Mouse (Mus musculus): ENCODE measurements at regions not wholly inside any gene's neighbourhood (a gene's known extent, or its start where the extent isn't known, plus 50 kb on each side); places are given as distances from the start of the nearest gene placed in this dataset.
A peak's percentile ranks its signal among the peaks of the same experiment; 100 is the strongest.

DNA sequence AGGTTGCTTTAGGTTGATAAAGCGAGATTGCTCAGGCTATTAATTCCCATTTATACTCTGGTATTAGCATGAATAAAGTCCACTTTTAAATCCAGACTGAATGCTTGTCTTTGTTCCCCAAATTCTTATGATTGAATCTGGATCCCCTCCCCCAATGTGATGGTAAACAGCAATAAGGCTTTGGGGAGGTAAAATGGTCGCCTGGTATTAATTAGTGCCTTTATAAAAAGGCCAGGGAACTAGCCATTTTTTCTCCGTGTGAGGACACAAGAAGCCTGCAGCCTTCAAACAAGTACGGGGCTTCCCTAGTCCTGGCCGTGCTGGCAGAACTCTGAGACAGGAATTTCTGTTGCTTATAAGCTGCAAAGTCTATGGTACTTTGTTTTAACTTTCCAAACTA lies 81.1 kb upstream of the Igfbp7 start:
- WGBS, result 74% methylated on average over 5 of the region's 5 CpGs
- no peak overlapping the region for H3K4me3 ChIP-seq (ENCODE audit: low read length)
- H3K9ac ChIP-seq (ENCODE audit: low read depth, low read length), result no peak overlapping the region
- no peak overlapping the region for H3K4me2 ChIP-seq (ENCODE audit: low read length)
- H3K9me3 ChIP-seq (ENCODE audit: control insufficient read depth, low read length), result no peaks in the 10 kb centered on the region
- no peaks in the 10 kb centered on the region for H3K36me3 ChIP-seq (ENCODE audit: control insufficient read depth, insufficient read depth, low read length)
- H3K27ac ChIP-seq (ENCODE audit: low read depth, low read length), result no peak overlapping the region
- peaks cover 8% of the 10 kb centered on the region for H3K4me1 ChIP-seq (ENCODE audit: control insufficient read depth, insufficient read depth, low read depth, low read length)
- ATAC-seq, result no peak
- H3K27me3 ChIP-seq (replicated peaks; ENCODE audit: control insufficient read depth, insufficient read depth, low read length), result no peaks in the 10 kb centered on the region

DNA sequence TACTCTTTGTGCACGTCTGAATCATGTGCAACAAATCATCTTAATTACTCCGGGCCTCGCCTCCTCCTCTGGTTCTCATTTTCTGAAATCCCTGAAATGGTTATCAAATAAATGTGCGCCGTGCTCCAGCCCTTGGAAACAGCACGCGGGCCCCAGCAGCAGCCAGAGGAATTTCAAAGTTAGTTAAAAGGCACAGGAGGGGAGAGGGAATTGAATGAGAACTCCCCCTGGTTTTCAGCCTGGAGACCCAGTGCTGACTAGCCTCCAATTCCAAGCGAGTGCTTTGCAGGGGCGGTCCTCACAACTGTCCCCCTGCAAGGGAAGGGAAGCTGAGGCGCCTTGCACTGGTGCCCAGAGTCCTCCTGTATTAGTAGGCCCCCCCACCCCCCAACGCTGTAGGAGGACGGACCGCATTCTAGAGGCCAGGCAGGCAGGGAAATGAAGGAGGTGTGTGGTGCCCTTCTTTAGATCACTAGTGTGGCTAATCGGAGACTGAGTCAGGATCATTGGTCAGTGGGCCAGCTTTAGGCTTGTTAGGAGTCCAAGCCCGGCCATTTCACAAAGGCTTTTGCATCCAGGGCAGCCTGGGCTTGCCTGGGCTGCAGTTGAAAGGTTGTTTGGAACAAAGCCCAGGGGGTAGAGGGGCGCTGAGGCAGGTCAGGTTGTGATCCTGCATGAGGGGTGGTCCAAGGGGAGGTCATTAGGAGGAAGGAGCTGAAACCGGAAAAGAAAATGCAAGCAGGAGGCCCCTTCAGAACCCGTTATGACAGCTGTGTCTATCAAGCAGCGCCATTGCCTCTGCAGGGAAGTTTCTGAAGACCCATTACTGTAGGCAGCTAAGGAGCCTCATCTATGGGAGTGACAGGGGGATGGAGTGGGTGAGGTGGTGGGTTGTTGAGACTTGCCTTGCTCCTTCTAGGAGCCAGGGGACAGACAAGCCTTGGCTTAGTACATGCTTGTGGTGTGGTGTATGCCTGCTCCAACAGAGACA lies 80.3 kb upstream of the Igfbp7 start:
- Histone ChIP-seq H3K27ac (ENCODE audit: low read depth, low read length) (peak overlapping the region; percentile 36; the same call in 1 of the 2 replicates), H3K9me3 (ENCODE audit: control insufficient read depth, low read length) (no peaks in the 10 kb centered on the region), H3K4me2 (ENCODE audit: low read length) (peak overlapping the region; percentile 34), H3K4me3 (ENCODE audit: low read length) (no peak overlapping the region), H3K4me1 (ENCODE audit: control insufficient read depth, insufficient read depth, low read depth, low read length) (peaks cover 8% of the 10 kb centered on the region), H3K9ac (ENCODE audit: low read depth, low read length) (peak overlapping the region; percentile 3; the same call in 1 of the 2 replicates), H3K36me3 (ENCODE audit: control insufficient read depth, insufficient read depth, low read length) (no peaks in the 10 kb centered on the region), H3K27me3 (replicated peaks; ENCODE audit: control insufficient read depth, insufficient read depth, low read length) (no peaks in the 10 kb centered on the region)
- WGBS, result 12% methylated on average over 19 of the region's 19 CpGs
- peak; percentile 84 for ATAC-seq

DNA sequence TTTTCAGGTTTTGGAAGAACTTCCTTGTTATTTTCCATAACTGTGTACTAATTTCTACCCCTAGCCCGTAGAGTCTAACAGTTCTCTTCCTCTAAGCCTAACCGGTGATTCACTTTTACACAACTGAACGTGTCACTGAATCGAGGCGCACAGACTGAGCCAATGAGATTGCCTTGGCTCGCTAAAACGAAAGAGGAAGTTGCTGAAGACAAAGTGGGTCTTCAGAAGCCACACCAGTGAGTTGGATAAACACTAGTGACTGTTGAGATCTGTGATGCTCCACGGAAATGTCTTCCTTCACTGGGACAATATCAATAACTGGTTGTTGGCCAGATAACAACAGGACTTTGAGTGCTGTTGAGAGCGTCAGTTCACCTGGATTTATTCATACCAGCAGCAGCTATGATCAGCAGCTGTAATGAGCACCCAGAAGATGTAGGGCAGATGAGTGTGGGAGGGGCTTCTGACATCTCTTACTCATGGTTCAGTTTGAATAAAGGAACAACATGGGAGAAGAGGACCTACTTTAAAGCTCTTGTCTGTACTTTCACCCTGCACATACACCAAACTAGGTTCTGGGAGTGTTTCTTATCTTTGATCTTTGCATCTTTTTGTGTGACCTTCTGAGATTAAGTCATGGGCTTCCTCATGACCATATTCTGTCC lies 75.3 kb upstream of the Igfbp7 start:
- WGBS, result 95% methylated on average over 9 of the region's 9 CpGs
- no peaks in the 10 kb centered on the region for H3K36me3 ChIP-seq (ENCODE audit: control insufficient read depth, insufficient read depth, low read length)
- no peaks in the 10 kb centered on the region for H3K9me3 ChIP-seq (ENCODE audit: control insufficient read depth, low read length)
- H3K27ac ChIP-seq (ENCODE audit: low read depth, low read length), result no peak overlapping the region
- no peak overlapping the region for H3K4me3 ChIP-seq (ENCODE audit: low read length)
- H3K4me2 ChIP-seq (ENCODE audit: low read length), result no peak overlapping the region
- ATAC-seq, result no peak
- no peak overlapping the region for H3K9ac ChIP-seq (ENCODE audit: low read depth, low read length)
- no peaks in the 10 kb centered on the region for H3K27me3 ChIP-seq (replicated peaks; ENCODE audit: control insufficient read depth, insufficient read depth, low read length)
- peaks cover 6% of the 10 kb centered on the region for H3K4me1 ChIP-seq (ENCODE audit: control insufficient read depth, insufficient read depth, low read depth, low read length)

DNA sequence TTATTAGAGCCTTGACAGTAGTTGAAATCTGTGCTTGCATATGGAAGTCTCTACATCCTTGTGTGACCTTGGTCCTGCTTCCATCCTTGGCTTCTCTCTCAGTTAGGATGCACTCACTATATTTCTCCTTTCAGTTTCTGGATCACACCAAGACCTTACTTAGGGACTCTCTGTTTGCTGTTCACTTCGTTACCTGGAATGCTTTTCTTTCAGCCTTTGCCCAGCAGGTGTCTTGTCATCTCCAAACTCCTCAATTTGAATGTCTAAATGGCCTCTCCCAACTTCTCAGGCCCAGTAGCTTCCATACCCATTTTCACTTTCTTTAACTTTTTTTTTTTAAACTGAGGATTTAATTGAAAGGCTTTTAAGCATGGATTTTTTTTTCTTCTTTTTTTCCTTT lies 74.0 kb upstream of the Igfbp7 start:
- Histone ChIP-seq H3K4me2 (ENCODE audit: low read length) (no peak overlapping the region), H3K36me3 (ENCODE audit: control insufficient read depth, insufficient read depth, low read length) (no peaks in the 10 kb centered on the region), H3K4me1 (ENCODE audit: control insufficient read depth, insufficient read depth, low read depth, low read length) (no peaks in the 10 kb centered on the region), H3K9ac (ENCODE audit: low read depth, low read length) (no peak overlapping the region), H3K4me3 (ENCODE audit: low read length) (no peak overlapping the region), H3K9me3 (ENCODE audit: control insufficient read depth, low read length) (no peaks in the 10 kb centered on the region), H3K27ac (ENCODE audit: low read depth, low read length) (no peak overlapping the region), H3K27me3 (replicated peaks; ENCODE audit: control insufficient read depth, insufficient read depth, low read length) (no peaks in the 10 kb centered on the region)
- ATAC-seq, result no peak
- WGBS, result 59% methylated on average over 1 of the region's 1 CpGs

DNA sequence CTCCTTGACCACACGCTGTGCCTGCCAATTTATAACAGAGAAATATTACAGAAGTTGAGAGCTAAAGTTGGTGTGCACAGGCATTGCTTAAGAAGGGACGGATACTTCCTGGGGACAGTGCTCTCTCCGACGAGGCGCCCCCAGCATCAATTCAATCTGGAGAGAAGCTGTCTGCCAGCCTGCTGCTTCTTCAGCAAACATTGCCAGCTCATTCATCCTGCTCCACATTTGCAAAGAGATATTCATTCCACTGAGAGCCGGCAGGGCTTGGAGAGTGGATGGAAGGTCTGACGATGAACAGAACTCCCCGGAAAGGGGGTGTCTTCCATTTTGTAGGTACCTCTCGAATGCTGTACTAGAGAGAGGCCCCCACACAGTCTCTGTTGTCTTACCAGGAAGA lies 70.0 kb upstream of the Igfbp7 start:
- Histone ChIP-seq H3K4me3 (ENCODE audit: low read length) (no peak overlapping the region), H3K27ac (ENCODE audit: low read depth, low read length) (no peak overlapping the region), H3K4me2 (ENCODE audit: low read length) (no peak overlapping the region), H3K4me1 (ENCODE audit: control insufficient read depth, insufficient read depth, low read depth, low read length) (no peaks in the 10 kb centered on the region), H3K9me3 (ENCODE audit: control insufficient read depth, low read length) (no peaks in the 10 kb centered on the region), H3K36me3 (ENCODE audit: control insufficient read depth, insufficient read depth, low read length) (no peaks in the 10 kb centered on the region), H3K27me3 (replicated peaks; ENCODE audit: control insufficient read depth, insufficient read depth, low read length) (no peaks in the 10 kb centered on the region), H3K9ac (ENCODE audit: low read depth, low read length) (no peak overlapping the region)
- WGBS, result 59% methylated on average over 9 of the region's 9 CpGs
- ATAC-seq, result no peak

DNA sequence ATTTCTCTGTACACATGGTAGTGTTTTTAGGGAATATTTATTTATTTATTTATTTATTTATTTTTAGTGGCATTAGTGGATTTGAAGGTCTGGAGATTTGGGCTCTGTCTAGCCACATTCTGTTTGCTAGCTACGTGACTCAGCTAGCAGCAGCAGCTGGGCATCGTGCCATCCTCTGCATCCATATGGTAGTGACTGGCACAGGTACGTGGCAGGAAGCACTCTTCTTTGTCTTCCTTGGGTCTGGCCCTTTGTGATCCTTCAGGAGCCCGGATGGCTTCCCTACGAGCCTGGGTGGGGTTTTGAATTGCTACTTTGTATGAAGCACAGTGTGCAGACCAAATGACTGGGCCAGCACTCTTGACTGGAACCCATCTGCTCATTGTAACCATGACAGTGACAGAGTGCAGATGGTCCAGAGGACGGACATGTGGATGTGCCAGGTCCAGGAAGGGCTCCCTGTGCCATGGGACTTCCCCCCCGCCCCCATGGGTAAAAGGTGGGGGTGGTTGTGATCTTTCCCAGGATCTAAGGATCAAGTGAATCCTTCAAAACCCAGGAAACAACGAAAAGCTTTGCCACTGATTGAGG lies 66.2 kb upstream of the Igfbp7 start:
- Histone ChIP-seq H3K27ac (ENCODE audit: low read depth, low read length) (no peak overlapping the region), H3K4me2 (ENCODE audit: low read length) (no peak overlapping the region), H3K36me3 (ENCODE audit: control insufficient read depth, insufficient read depth, low read length) (no peaks in the 10 kb centered on the region), H3K4me1 (ENCODE audit: control insufficient read depth, insufficient read depth, low read depth, low read length) (no peaks in the 10 kb centered on the region), H3K27me3 (replicated peaks; ENCODE audit: control insufficient read depth, insufficient read depth, low read length) (no peaks in the 10 kb centered on the region), H3K4me3 (ENCODE audit: low read length) (no peak overlapping the region), H3K9me3 (ENCODE audit: control insufficient read depth, low read length) (no peaks in the 10 kb centered on the region), H3K9ac (ENCODE audit: low read depth, low read length) (no peak overlapping the region)
- ATAC-seq, result peak; percentile 56; the same call in 1 of the 2 replicates
- 67% methylated on average over 8 of the region's 8 CpGs for WGBS

DNA sequence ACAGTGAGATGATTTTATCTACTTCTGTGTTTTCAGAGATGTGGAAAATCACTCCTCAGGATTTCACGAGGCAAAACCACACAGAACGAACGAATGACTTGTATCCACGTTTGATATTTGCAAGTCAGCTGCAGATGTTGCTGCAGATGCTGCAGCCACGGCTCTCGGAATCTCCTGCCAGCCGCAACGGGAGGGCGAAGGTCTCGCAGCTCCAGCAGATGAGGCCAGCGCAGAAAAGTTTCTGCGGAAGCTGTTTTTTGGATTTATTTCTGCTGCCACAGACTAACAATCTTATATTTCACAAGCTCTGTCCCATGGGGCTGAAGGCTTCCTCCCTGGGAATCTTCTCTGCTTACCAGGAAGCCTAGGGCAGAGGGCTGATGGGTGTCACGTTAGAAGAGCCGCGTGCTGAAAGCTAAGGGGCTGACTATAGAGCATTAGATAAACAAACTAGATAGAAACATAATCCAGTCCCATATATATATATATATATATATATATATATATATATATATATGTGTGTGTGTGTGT lies 61.5 kb upstream of the Igfbp7 start:
- no peaks in the 10 kb centered on the region for H3K4me1 ChIP-seq (ENCODE audit: control insufficient read depth, insufficient read depth, low read depth, low read length)
- no peak for ATAC-seq
- H3K9me3 ChIP-seq (ENCODE audit: control insufficient read depth, low read length), result no peaks in the 10 kb centered on the region
- no peak overlapping the region for H3K27ac ChIP-seq (ENCODE audit: low read depth, low read length)
- no peaks in the 10 kb centered on the region for H3K36me3 ChIP-seq (ENCODE audit: control insufficient read depth, insufficient read depth, low read length)
- no peaks in the 10 kb centered on the region for H3K27me3 ChIP-seq (replicated peaks; ENCODE audit: control insufficient read depth, insufficient read depth, low read length)
- H3K4me2 ChIP-seq (ENCODE audit: low read length), result no peak overlapping the region
- WGBS, result 80% methylated on average over 15 of the region's 15 CpGs
- no peak overlapping the region for H3K9ac ChIP-seq (ENCODE audit: low read depth, low read length)
- H3K4me3 ChIP-seq (ENCODE audit: low read length), result no peak overlapping the region

DNA sequence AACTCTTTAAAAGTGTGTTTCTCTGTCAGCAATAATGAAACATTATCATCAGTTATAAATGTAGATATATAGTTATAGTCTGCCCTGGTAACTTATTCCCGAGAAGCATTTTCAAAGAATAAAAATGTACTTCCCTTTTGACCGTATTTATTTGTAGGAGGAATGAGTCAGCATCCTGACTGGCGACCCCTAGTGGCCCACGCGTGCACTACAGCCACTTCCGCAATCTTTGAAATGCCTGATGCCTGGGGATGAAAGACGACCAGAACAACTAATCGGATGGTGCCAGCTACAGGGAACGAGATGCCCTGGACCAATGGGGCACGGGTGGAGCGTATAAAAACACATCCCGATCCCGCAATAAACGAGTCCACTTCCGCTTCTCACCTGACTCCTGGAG lies 60.6 kb upstream of the Igfbp7 start:
- Histone ChIP-seq H3K4me3 (ENCODE audit: low read length) (no peak overlapping the region), H3K4me1 (ENCODE audit: control insufficient read depth, insufficient read depth, low read depth, low read length) (no peaks in the 10 kb centered on the region)
- WGBS, result 60% methylated on average over 15 of the region's 15 CpGs

More for the DNA sequence above, 60.6 kb upstream of the Igfbp7 start:
- Histone ChIP-seq H3K27ac (ENCODE audit: low read depth, low read length) (no peak overlapping the region), H3K36me3 (ENCODE audit: control insufficient read depth, insufficient read depth, low read length) (no peaks in the 10 kb centered on the region), H3K4me2 (ENCODE audit: low read length) (no peak overlapping the region), H3K9me3 (ENCODE audit: control insufficient read depth, low read length) (no peaks in the 10 kb centered on the region), H3K27me3 (replicated peaks; ENCODE audit: control insufficient read depth, insufficient read depth, low read length) (no peaks in the 10 kb centered on the region), H3K9ac (ENCODE audit: low read depth, low read length) (no peak overlapping the region)
- ATAC-seq, result no peak

Data from hindbrain, embryonic 16.5 days (tissue).